Mouse (Mus musculus): Measurements from ENCODE around the gene Serping1.

DNA sequence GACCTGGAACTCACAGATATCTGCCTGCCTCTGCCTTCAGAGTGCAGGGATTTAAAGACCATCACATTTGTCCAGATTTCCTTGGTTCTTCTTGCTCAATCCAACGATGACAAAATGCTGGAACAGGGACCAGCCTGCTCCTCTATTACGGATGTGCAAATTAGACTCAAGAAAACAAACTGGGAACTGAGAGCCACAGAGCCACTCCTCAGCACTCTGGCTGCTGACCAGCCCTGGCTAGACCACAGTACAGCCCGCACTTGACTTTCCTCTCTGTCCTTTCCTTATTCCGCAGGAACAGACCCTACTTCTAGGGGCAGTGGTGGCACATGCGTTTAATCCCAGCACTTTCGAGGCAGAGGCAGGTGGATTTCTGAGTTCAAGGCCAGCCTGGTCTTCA is 4.7 kb downstream of the Serping1 start:
- TF ChIP-seq CTCF (IDR thresholded peaks at IDR 0.05; ENCODE audit: extremely low read depth, insufficient read depth, low read length) (no peak), POLR2A (IDR thresholded peaks at IDR 0.05; ENCODE audit: extremely low read depth, insufficient read depth, low read length) (no peak)

All from cortical plate, adult 2 months (tissue).